Mouse (Mus musculus) liver, embryonic 14.5 days (tissue): Measurements from ENCODE around the gene Lmna.

Source experiments
- CTCF ChIP-seq: IDR thresholded peaks from 2 replicates; pipeline ENCODE4 v1.5.1; 2016; ENCODE audit warnings: antibody characterized with exemption, low read depth, control low read depth
- EP300 ChIP-seq: IDR thresholded peaks from 2 replicates; pipeline ENCODE4 v1.6.1; 2016; ENCODE audit warnings: antibody characterized with exemption, low read depth

DNA sequence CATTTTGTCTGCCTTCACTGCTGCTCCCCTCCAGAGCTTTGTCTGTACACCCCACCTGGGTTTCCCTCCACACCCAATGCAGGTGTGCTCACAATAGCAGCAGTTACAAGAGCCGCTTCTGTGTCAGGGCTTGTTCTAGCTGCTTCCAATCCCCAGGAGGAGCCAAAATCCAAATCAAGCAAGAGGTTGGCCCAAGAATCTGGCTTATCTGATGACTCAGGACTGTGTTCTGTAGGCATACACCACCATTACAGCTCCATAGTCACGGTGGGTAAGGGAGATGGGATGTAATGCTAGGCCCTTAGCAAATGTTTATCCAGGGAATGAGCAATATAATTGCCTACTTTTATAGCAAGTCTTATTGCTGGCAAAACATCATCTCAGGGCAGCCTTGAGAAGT lies 6.7 kb upstream of the Lmna start:
- TF ChIP-seq CTCF: no peak
- TF ChIP-seq EP300: no peak
